Mouse (Mus musculus): ENCODE measurements around the gene Cwc15.

DNA sequence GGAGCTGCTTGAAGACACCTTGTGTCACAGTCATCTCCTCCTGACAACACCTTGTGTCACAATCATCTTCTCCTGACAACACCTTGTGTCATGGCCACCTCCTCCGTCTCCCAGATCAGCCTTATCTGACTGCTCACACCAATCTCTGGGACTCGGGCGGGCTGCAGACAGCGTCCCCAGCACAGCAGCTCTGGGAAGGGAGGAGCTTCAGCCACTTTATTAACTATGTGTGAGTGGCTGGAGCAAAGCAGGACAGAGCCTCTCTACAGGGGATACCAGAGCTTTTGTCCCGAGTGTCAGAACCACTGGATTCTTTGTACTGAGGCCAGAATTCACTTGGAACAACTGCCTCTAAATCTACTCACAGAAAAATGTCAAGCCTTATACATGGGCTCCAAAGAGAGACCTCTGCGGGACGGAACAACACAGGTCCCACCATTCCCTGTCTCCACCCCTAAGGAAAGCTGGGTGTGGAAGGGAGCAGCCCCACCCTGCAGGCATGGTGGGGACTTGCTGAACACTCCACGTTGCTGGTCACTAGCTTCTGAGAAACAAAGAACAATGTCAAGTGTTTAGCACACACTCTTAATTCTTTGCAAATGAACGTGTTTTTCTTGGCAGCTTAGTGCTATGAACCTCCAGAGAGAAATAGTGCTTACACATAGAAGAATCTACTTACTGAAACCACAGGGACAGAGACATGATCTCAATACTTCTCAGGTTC is 43.8 kb downstream of the Cwc15 start:
- TF ChIP-seq CTCF (IDR thresholded peaks at IDR 0.05; ENCODE audit: control insufficient read depth, insufficient read depth, insufficient read length) (no peak), MYOD1 (IDR thresholded peaks at IDR 0.05; ENCODE audit: control insufficient read depth, insufficient read length, low read depth) (no peak), CEBPB (IDR thresholded peaks at IDR 0.05; ENCODE audit: low read depth) (no peak), USF1 (IDR thresholded peaks at IDR 0.05; ENCODE audit: low read depth) (no peak), MAX (IDR thresholded peaks at IDR 0.05) (no peak), FOSL1 (IDR thresholded peaks at IDR 0.05; ENCODE audit: insufficient read depth, low read length, poor library complexity, severe bottlenecking) (no peak)
